Mouse (Mus musculus): ENCODE measurements around the gene Polg2. TPM values are rescaled to one million over a fixed set of nuclear protein-coding genes. Genes with fewer than 3 reads are reported as not detected.

Polg2 gene
- polyA plus RNA-seq, 1 experiment from 2014 or later = 7.6 TPM

- 2% methylated on average over 39 of the region's 39 CpGs for WGBS
- Histone ChIP-seq H3K36me3 (peaks cover 61% of the 10 kb centered on the region), H3K4me3 (peak overlapping the region; percentile 96), H3K27ac (ENCODE audit: poor library complexity, severe bottlenecking) (peak overlapping the region; percentile 98), H3K27me3 (replicated peaks) (no peaks in the 10 kb centered on the region), H3K4me1 (replicated peaks) (peaks cover 8% of the 10 kb centered on the region; the same call in 1 of the 2 replicates), H3K9ac (peak overlapping the region; percentile 95), H3K9me3 (replicated peaks) (no peaks in the 10 kb centered on the region), H3K4me2 (peak overlapping the region; percentile 92)
- ATAC-seq (ENCODE audit: insufficient number of reproducible peaks, low FRiP score) = peak; percentile 81
These were observed 549 bp downstream of the Polg2 start for GRCm38 (mm10) chr11:106778589-106779387.

GRCm38 (mm10) chr11:106778132-106778531 is 1.2 kb downstream of the Polg2 start:
- Histone ChIP-seq H3K27me3 (replicated peaks) (no peaks in the 10 kb centered on the region), H3K27ac (ENCODE audit: poor library complexity, severe bottlenecking) (no peak overlapping the region), H3K36me3 (peaks cover 61% of the 10 kb centered on the region), H3K4me1 (replicated peaks) (peaks cover 7% of the 10 kb centered on the region; the same call in 1 of the 2 replicates), H3K4me3 (no peak overlapping the region), H3K9me3 (replicated peaks) (no peaks in the 10 kb centered on the region), H3K9ac (no peak overlapping the region), H3K4me2 (peak overlapping the region; percentile 92)
- no peak for ATAC-seq (ENCODE audit: insufficient number of reproducible peaks, low FRiP score)
- 90% methylated on average over 7 of the region's 7 CpGs for WGBS

DNA sequence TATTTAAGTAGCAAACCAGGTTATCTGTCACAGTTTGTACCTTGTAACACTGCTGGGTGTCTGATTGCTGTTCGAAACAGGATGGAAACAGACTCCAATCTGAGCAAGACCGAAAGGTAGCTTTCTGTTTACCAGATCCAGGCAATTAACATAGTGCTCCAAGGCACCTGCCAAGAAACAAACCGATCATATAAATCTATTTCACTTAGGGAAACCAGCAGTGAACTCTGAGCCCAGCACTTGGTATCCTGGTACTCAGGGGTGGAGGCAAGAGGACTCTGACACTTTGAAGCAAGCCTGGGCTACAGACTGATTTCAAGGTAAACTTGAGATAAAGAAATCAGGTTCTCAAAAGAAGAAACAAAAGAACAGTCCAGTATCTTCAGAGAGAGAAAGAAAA is 1.9 kb downstream of the Polg2 start:
- no peaks in the 10 kb centered on the region for H3K27me3 ChIP-seq (replicated peaks)
- H3K9ac ChIP-seq = no peak overlapping the region
- WGBS = 89% methylated on average over 3 of the region's 3 CpGs
- H3K27ac ChIP-seq (ENCODE audit: poor library complexity, severe bottlenecking) = no peak overlapping the region
- H3K36me3 ChIP-seq = peaks cover 61% of the 10 kb centered on the region
- peaks cover 6% of the 10 kb centered on the region; the same call in 1 of the 2 replicates for H3K4me1 ChIP-seq (replicated peaks)
- H3K4me3 ChIP-seq = no peak overlapping the region
- H3K4me2 ChIP-seq = no peak overlapping the region
- no peak for ATAC-seq (ENCODE audit: insufficient number of reproducible peaks, low FRiP score)
- H3K9me3 ChIP-seq (replicated peaks) = no peaks in the 10 kb centered on the region

DNA sequence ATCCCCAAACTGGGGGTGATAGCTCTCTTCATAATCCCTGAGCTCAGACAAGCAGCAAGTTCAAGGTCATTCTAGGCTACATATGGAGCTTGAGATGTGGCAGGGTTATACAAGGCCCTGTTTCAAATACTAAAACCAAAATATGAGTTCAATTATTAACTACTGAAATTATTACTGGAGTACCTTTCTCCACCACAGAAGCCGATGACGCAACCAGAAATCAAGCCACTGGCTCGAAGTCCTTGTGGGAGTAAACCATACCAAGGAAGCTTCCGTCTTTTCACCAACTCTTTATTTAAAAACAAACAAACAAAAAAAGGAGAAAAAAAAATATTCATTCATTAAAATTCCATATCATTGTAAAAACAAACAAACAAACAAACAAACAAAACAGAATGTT is 2.4 kb downstream of the Polg2 start:
- Histone ChIP-seq H3K36me3 (peaks cover 61% of the 10 kb centered on the region), H3K4me2 (no peak overlapping the region), H3K4me1 (replicated peaks) (peaks cover 6% of the 10 kb centered on the region; the same call in 1 of the 2 replicates), H3K9ac (no peak overlapping the region), H3K27ac (ENCODE audit: poor library complexity, severe bottlenecking) (no peak overlapping the region), H3K27me3 (replicated peaks) (no peaks in the 10 kb centered on the region), H3K9me3 (replicated peaks) (no peaks in the 10 kb centered on the region), H3K4me3 (no peak overlapping the region)
- no peak for ATAC-seq (ENCODE audit: insufficient number of reproducible peaks, low FRiP score)
- 93% methylated on average over 4 of the region's 4 CpGs for WGBS

DNA sequence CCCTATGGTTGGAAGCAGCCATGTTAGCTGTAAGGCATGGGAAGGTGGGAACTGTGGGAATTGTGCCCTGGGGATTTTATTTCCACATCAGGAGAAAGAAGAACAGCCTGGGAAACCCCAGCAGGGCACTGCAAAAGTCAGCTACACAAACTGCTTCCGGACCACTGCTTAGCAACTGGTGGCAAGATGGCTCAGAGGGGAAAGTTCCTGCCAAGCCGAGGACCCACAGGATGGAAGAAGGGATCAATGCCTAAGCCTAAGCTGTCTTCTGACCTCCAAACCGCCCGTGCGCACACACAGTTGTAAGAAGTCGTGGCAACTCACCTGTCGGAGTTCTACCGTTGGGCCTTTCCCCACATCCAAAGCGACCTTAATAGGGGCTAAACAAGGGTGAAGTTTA is 6.3 kb downstream of the Polg2 start:
- Histone ChIP-seq H3K4me1 (replicated peaks) (peaks cover 6% of the 10 kb centered on the region; the same call in 1 of the 2 replicates), H3K4me2 (no peak overlapping the region), H3K4me3 (no peak overlapping the region), H3K27ac (ENCODE audit: poor library complexity, severe bottlenecking) (no peak overlapping the region), H3K9ac (no peak overlapping the region), H3K9me3 (replicated peaks) (no peaks in the 10 kb centered on the region), H3K27me3 (replicated peaks) (no peaks in the 10 kb centered on the region), H3K36me3 (peaks cover 81% of the 10 kb centered on the region)
- no peak for ATAC-seq (ENCODE audit: insufficient number of reproducible peaks, low FRiP score)
- WGBS = 91% methylated on average over 9 of the region's 9 CpGs

DNA sequence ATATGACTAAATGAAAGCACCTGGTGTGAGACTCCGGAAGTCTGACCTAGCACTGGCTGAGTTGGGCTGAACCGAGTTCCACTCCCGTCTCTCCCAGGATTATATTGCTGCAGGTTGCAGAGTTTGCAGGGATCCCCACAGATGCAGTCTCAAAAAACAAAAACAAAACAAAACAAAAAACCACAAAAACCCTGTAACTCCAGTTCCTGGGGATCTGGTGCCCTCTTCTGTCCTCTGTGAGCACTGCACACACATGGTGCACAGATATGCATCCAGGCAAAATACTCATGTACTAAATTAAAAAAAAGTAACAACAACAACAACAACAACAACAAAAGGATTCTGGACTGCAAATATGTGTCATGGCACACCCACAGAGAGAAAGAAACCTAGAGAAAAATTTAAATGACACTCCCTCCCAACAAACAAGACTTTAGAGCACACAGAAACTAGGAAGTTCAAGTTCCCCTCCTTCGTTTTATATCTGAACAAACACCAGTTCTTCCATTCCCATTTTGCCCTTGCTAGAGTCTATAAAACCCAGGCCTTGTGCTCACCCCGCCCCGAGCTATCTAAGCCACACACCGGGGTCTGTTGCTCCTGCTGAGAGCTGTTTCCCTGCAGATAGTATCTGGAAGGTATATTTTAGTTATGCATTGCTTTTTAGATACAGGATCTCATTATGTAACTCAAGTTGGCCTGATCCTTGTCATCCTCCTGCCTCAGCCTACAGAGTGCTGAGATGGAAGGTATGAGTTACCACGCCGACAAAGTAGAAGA is 9.0 kb downstream of the Polg2 start:
- Histone ChIP-seq H3K36me3 (peaks cover 91% of the 10 kb centered on the region), H3K27ac (ENCODE audit: poor library complexity, severe bottlenecking) (no peak overlapping the region), H3K4me3 (no peak overlapping the region), H3K9me3 (replicated peaks) (peaks cover 6% of the 10 kb centered on the region), H3K9ac (no peak overlapping the region), H3K27me3 (replicated peaks) (no peaks in the 10 kb centered on the region), H3K4me2 (no peak overlapping the region), H3K4me1 (replicated peaks) (no peaks in the 10 kb centered on the region)
- 94% methylated on average over 9 of the region's 9 CpGs for WGBS
- no peak for ATAC-seq (ENCODE audit: insufficient number of reproducible peaks, low FRiP score)

DNA sequence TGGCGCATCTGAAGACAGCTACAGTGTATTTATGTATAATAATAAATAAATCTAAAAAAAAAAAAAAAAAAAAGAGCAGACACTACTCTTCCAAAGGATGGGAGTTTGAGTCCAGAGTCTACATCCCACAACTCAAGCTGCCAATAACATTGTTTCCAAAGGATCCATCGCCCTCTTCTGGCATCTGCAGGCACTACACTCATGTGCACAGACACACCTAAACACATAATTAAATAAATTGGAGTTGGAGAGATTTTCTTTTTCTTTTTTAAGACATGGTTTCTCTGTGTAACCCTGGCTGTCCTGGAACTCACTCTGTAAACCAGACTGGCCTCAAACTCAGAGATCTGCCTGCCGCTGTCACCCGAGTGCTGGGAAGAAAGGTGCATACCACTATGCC is 11.8 kb downstream of the Polg2 start:
- Histone ChIP-seq H3K36me3 (peaks cover 67% of the 10 kb centered on the region), H3K9me3 (replicated peaks) (peaks cover 6% of the 10 kb centered on the region), H3K27me3 (replicated peaks) (no peaks in the 10 kb centered on the region), H3K9ac (no peak overlapping the region), H3K4me2 (no peak overlapping the region), H3K27ac (ENCODE audit: poor library complexity, severe bottlenecking) (no peak overlapping the region), H3K4me3 (no peak overlapping the region), H3K4me1 (replicated peaks) (peaks cover 18% of the 10 kb centered on the region)
- ATAC-seq (ENCODE audit: insufficient number of reproducible peaks, low FRiP score) = no peak
- 88% methylated on average over 4 of the region's 4 CpGs for WGBS

- WGBS = 88% methylated on average over 4 of the region's 4 CpGs
These were observed 12.7 kb downstream of the Polg2 start for GRCm38 (mm10) chr11:106766611-106767162.

DNA sequence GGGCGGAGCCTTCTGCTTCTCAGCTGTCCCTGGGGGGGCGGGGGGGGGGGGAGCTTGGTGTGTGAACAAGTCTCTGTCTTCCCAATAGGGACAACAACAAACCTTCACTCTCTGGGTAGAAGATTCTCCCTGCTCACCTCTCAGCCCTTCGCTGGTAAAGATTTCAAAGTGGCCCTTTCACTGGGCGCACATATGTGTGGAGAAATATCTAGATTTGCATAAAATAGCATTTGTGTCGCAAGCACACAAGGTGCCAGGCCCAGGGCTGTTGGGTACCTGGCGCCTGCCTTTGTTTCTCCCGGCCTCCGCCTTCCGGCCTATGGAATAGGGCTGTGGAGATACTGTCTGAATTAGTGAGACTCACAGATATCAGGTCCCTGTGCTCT is 16.5 kb downstream of the Polg2 start:
- Histone ChIP-seq H3K4me3 (no peak overlapping the region), H3K9ac (peak overlapping the region; percentile 29; the same call in 1 of the 2 replicates), H3K4me1 (replicated peaks) (peaks cover 40% of the 10 kb centered on the region), H3K36me3 (peaks cover 27% of the 10 kb centered on the region), H3K27me3 (replicated peaks) (no peaks in the 10 kb centered on the region), H3K4me2 (0 out of 2 replicates have a peak overlapping the region, but pooled peaks have one; percentile 6), H3K27ac (ENCODE audit: poor library complexity, severe bottlenecking) (peak overlapping the region; percentile 96), H3K9me3 (replicated peaks) (peaks cover 4% of the 10 kb centered on the region)
- 49% methylated on average over 9 of the region's 9 CpGs for WGBS
- ATAC-seq (ENCODE audit: insufficient number of reproducible peaks, low FRiP score) = no peak

More at GRCm38 (mm10) chr11:106766611-106767162, 12.7 kb downstream of the Polg2 start:
- no peak for ATAC-seq (ENCODE audit: insufficient number of reproducible peaks, low FRiP score)
- Histone ChIP-seq H3K4me3 (no peak overlapping the region), H3K4me1 (replicated peaks) (peaks cover 26% of the 10 kb centered on the region), H3K4me2 (no peak overlapping the region), H3K9me3 (replicated peaks) (peaks cover 6% of the 10 kb centered on the region), H3K36me3 (peaks cover 61% of the 10 kb centered on the region), H3K27me3 (replicated peaks) (no peaks in the 10 kb centered on the region), H3K27ac (ENCODE audit: poor library complexity, severe bottlenecking) (no peak overlapping the region), H3K9ac (no peak overlapping the region)

DNA sequence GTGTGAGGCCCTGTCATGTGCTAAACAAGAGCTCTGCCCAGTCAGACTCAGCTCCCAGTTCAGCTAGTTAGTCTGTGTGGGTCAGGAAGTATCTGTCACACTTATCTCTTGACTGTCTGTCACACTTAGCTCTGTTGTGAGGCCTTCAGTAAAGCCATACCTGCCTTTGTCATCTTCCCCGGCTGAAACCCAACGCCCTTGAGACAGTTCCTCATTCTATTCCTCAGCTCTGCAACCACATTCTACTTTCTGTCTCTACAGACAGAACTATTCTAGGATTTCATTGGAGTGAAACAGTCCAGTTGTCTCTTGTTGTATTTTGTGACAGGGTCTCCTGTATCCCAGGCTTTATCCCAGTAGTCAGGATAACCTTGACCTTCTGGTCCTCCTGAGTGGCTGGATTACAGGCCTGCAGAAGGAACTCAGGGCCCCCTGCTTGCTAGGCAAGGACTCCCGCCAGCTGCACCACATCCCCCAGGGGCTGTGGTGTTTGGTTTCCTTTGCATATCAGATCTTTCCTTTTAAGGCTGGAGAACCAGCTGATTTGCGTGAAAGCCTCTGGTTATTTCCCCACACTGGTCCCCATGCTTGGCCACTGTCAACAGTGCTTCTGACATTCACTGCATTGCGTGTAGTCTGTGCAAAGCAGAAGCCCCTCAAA is 17.1 kb downstream of the Polg2 start:
- no peaks in the 10 kb centered on the region for H3K27me3 ChIP-seq (replicated peaks)
- H3K36me3 ChIP-seq = peaks cover 21% of the 10 kb centered on the region
- peak overlapping the region; percentile 39; the same call in 1 of the 2 replicates for H3K9ac ChIP-seq
- no peaks in the 10 kb centered on the region for H3K9me3 ChIP-seq (replicated peaks)
- peak overlapping the region; percentile 96 for H3K27ac ChIP-seq (ENCODE audit: poor library complexity, severe bottlenecking)
- 4% methylated on average over 5 of the region's 5 CpGs for WGBS
- H3K4me2 ChIP-seq = 0 out of 2 replicates have a peak overlapping the region, but pooled peaks have one; percentile 6
- H3K4me1 ChIP-seq (replicated peaks) = peaks cover 45% of the 10 kb centered on the region
- peak; percentile 67 for ATAC-seq (ENCODE audit: insufficient number of reproducible peaks, low FRiP score)
- no peak overlapping the region for H3K4me3 ChIP-seq

All from heart, embryonic 12.5 days (tissue).